Mouse (Mus musculus): ENCODE results near the gene Gm45753. TPM values are rescaled to one million over a fixed set of nuclear protein-coding genes. Genes with fewer than 3 reads are reported as not detected.

Gene Gm45753
- polyA plus RNA-seq, 1 experiment from 2014 or later, result not detected

DNA sequence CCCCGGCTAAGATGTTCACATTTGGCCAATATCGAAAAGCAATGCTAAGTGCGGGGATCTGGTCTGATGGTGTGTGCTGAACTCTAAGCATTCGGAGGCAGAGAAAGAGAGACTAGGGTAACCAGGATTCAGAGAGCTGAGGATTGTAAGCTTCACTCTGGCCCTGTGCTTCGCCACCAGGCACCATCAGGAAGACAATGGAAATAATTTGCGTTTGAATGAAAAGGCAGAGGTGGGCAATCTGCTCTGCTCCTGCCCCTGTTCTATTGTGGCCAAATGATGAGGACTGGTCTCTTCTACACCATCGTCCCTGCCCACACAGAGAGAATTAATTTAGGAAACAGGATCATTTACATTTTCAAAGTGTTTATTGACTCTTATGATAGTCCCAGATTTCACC lies 62.0 kb downstream of the Gm45753 start:
- Histone ChIP-seq H3K36me3 (ENCODE audit: control insufficient read depth, insufficient read depth, low read length) (no peaks in the 10 kb centered on the region), H3K9ac (ENCODE audit: low read length) (no peak overlapping the region), H3K9me3 (ENCODE audit: control insufficient read depth, low read length) (no peaks in the 10 kb centered on the region), H3K4me2 (ENCODE audit: low read depth, low read length, severe bottlenecking) (no peak overlapping the region), H3K4me1 (replicated peaks; ENCODE audit: control insufficient read depth, insufficient read depth, low read length) (no peaks in the 10 kb centered on the region; the same call in 1 of the 2 replicates), H3K27me3 (ENCODE audit: control insufficient read depth, insufficient read depth, low read length) (no peaks in the 10 kb centered on the region), H3K4me3 (ENCODE audit: low read depth, low read length) (no peak overlapping the region), H3K27ac (ENCODE audit: low read depth, low read length) (no peak overlapping the region)
- WGBS, result 27% methylated on average over 7 of the region's 7 CpGs
- no peak for ATAC-seq (replicated peaks; ENCODE audit: low FRiP score)
- DNase-seq (ENCODE audit: low spot score), result no peak

DNA sequence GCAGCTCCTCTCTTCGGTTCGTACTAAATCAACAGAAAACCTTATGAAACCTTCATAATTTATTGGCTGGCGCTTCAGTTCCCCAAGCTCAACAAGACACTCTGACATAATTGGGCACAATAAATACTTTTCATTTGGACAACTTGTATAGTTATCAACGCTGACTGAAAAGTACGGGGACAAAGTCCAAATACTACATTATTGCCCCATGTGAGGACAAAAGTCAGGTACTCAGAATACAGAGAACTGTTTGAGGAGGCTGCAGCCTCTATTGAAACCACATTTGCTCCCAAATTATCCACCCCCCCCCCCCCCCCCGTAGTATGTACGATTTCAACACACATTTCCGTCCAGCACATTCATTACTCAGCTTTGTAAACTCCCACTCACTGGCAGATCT lies 68.9 kb downstream of the Gm45753 start:
- no peak for DNase-seq (ENCODE audit: low spot score)
- H3K27ac ChIP-seq (ENCODE audit: low read depth, low read length), result no peak overlapping the region
- H3K36me3 ChIP-seq (ENCODE audit: control insufficient read depth, insufficient read depth, low read length), result no peaks in the 10 kb centered on the region
- H3K27me3 ChIP-seq (ENCODE audit: control insufficient read depth, insufficient read depth, low read length), result no peaks in the 10 kb centered on the region
- 85% methylated on average over 8 of the region's 8 CpGs for WGBS
- no peak for ATAC-seq (replicated peaks; ENCODE audit: low FRiP score)
- no peak overlapping the region for H3K4me2 ChIP-seq (ENCODE audit: low read depth, low read length, severe bottlenecking)
- no peak overlapping the region for H3K4me3 ChIP-seq (ENCODE audit: low read depth, low read length)
- H3K9me3 ChIP-seq (ENCODE audit: control insufficient read depth, low read length), result no peaks in the 10 kb centered on the region
- H3K4me1 ChIP-seq (replicated peaks; ENCODE audit: control insufficient read depth, insufficient read depth, low read length), result no peaks in the 10 kb centered on the region
- no peak overlapping the region for H3K9ac ChIP-seq (ENCODE audit: low read length)

- no peak for DNase-seq (ENCODE audit: low spot score)
- 36% methylated on average over 3 of the region's 3 CpGs for WGBS
Observed at GRCm38 (mm10) chr8:45238282-45238681, 70.0 kb downstream of the Gm45753 start.

GRCm38 (mm10) chr8:45236164-45236912 lies 71.9 kb downstream of the Gm45753 start:
- no peak overlapping the region for H3K4me3 ChIP-seq (ENCODE audit: low read depth, low read length)
- WGBS, result 23% methylated on average over 14 of the region's 14 CpGs
- ATAC-seq (replicated peaks; ENCODE audit: low FRiP score) (peak; percentile 67), DNase-seq (ENCODE audit: low spot score) (peak; percentile 68)
- no peaks in the 10 kb centered on the region for H3K36me3 ChIP-seq (ENCODE audit: control insufficient read depth, insufficient read depth, low read length)
- H3K9ac ChIP-seq (ENCODE audit: low read length), result no peak overlapping the region
- H3K27ac ChIP-seq (ENCODE audit: low read depth, low read length), result no peak overlapping the region
- H3K27me3 ChIP-seq (ENCODE audit: control insufficient read depth, insufficient read depth, low read length), result no peaks in the 10 kb centered on the region
- H3K4me1 ChIP-seq (replicated peaks; ENCODE audit: control insufficient read depth, insufficient read depth, low read length), result no peaks in the 10 kb centered on the region
- H3K9me3 ChIP-seq (ENCODE audit: control insufficient read depth, low read length), result no peaks in the 10 kb centered on the region
- H3K4me2 ChIP-seq (ENCODE audit: low read depth, low read length, severe bottlenecking), result no peak overlapping the region

More at GRCm38 (mm10) chr8:45238282-45238681, 70.0 kb downstream of the Gm45753 start:
- ATAC-seq (replicated peaks; ENCODE audit: low FRiP score), result no peak; the same call in 1 of the 2 replicates
- Histone ChIP-seq H3K9me3 (ENCODE audit: control insufficient read depth, low read length) (no peaks in the 10 kb centered on the region), H3K27me3 (ENCODE audit: control insufficient read depth, insufficient read depth, low read length) (no peaks in the 10 kb centered on the region), H3K4me3 (ENCODE audit: low read depth, low read length) (no peak overlapping the region), H3K36me3 (ENCODE audit: control insufficient read depth, insufficient read depth, low read length) (no peaks in the 10 kb centered on the region), H3K27ac (ENCODE audit: low read depth, low read length) (no peak overlapping the region), H3K4me2 (ENCODE audit: low read depth, low read length, severe bottlenecking) (no peak overlapping the region), H3K9ac (ENCODE audit: low read length) (no peak overlapping the region), H3K4me1 (replicated peaks; ENCODE audit: control insufficient read depth, insufficient read depth, low read length) (no peaks in the 10 kb centered on the region)

DNA sequence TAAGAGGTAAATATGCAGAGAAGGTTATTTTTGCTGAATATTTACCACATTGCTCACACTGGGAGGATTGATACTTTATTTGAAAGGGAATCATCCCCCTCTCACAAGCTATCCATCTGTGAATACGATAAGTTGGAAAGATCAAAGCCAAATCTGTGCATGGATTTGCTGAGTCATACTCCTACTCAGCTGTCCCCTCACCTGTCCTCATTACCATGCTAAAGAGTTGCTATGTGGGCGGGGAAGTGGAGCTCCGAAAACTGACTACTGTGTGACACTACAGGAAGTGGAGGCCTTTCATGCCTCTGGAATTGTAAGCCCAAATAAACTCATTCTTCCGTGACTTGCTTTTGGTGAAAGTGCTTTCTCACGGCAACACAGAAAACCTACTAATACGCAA lies 73.0 kb downstream of the Gm45753 start:
- 88% methylated on average over 6 of the region's 6 CpGs for WGBS
- Histone ChIP-seq H3K27ac (ENCODE audit: low read depth, low read length) (no peak overlapping the region), H3K4me1 (replicated peaks; ENCODE audit: control insufficient read depth, insufficient read depth, low read length) (no peaks in the 10 kb centered on the region), H3K36me3 (ENCODE audit: control insufficient read depth, insufficient read depth, low read length) (no peaks in the 10 kb centered on the region), H3K9me3 (ENCODE audit: control insufficient read depth, low read length) (no peaks in the 10 kb centered on the region), H3K4me3 (ENCODE audit: low read depth, low read length) (no peak overlapping the region), H3K9ac (ENCODE audit: low read length) (no peak overlapping the region), H3K4me2 (ENCODE audit: low read depth, low read length, severe bottlenecking) (no peak overlapping the region), H3K27me3 (ENCODE audit: control insufficient read depth, insufficient read depth, low read length) (no peaks in the 10 kb centered on the region)
- DNase-seq (ENCODE audit: low spot score) (no peak), ATAC-seq (replicated peaks; ENCODE audit: low FRiP score) (no peak)

DNA sequence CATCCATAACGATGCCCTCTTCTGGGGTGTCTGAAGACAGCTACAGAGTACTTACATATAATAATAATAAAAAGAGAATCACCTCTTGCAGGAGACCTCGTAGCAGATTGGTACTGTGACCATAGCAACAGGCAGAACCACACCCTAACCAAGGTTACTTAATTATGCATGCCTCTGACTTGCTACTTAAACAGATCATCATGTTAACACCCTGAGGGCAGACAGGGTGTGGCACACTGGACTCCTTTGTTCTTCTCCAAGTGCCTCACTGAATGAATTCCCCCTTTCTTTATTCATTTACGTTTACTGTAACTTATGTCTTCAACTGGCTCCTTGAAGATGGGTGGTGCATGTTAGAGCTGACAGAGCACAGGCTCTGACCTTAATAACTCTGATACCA lies 75.0 kb downstream of the Gm45753 start:
- H3K4me3 ChIP-seq (ENCODE audit: low read depth, low read length), result no peak overlapping the region
- no peak overlapping the region for H3K9ac ChIP-seq (ENCODE audit: low read length)
- H3K27me3 ChIP-seq (ENCODE audit: control insufficient read depth, insufficient read depth, low read length), result no peaks in the 10 kb centered on the region
- no peak overlapping the region for H3K4me2 ChIP-seq (ENCODE audit: low read depth, low read length, severe bottlenecking)
- DNase-seq (ENCODE audit: low spot score) (no peak), ATAC-seq (replicated peaks; ENCODE audit: low FRiP score) (no peak)
- H3K27ac ChIP-seq (ENCODE audit: low read depth, low read length), result no peak overlapping the region
- H3K36me3 ChIP-seq (ENCODE audit: control insufficient read depth, insufficient read depth, low read length), result no peaks in the 10 kb centered on the region
- H3K4me1 ChIP-seq (replicated peaks; ENCODE audit: control insufficient read depth, insufficient read depth, low read length), result no peaks in the 10 kb centered on the region
- WGBS, result 80% methylated on average over 3 of the region's 3 CpGs
- H3K9me3 ChIP-seq (ENCODE audit: control insufficient read depth, low read length), result no peaks in the 10 kb centered on the region

Other genes starting within 250 kb of the Gm45753 start
- 0.17 and 0.20 TPM in 2 replicates for gene Mtnr1a, start 239.3 kb downstream of the Gm45753 start, polyA plus RNA-seq (2014; fragmentation: Nextera tagmentation; extraction: Ambion mirVana)
- gene F11, start 46.4 kb downstream of the Gm45753 start, polyA plus RNA-seq (2014; fragmentation: Nextera tagmentation; extraction: Ambion mirVana), result not detected in 2 replicates
- not detected in 2 replicates for gene Klkb1, start 13.6 kb downstream of the Gm45753 start, polyA plus RNA-seq (2014; fragmentation: Nextera tagmentation; extraction: Ambion mirVana)
- gene Cyp4v3, start 24.8 kb upstream of the Gm45753 start, polyA plus RNA-seq (2014; fragmentation: Nextera tagmentation; extraction: Ambion mirVana), result 0.69 and 1.6 TPM in 2 replicates
- 9.5 and 10.0 TPM in 2 replicates for gene Fam149a, start 73.8 kb upstream of the Gm45753 start, polyA plus RNA-seq (2014; fragmentation: Nextera tagmentation; extraction: Ambion mirVana)
- gene Tlr3, start 102.6 kb upstream of the Gm45753 start, polyA plus RNA-seq (2014; fragmentation: Nextera tagmentation; extraction: Ambion mirVana), result 0.86 and 1.3 TPM in 2 replicates
- 78.7 and 83.0 TPM in 2 replicates for gene Sorbs2, start 199.3 kb upstream of the Gm45753 start, polyA plus RNA-seq (2014; fragmentation: Nextera tagmentation; extraction: Ambion mirVana)